Mouse (Mus musculus): Measurements from ENCODE around the gene Foxo6. TPM values are rescaled to one million over a fixed set of nuclear protein-coding genes. Genes with fewer than 3 reads are reported as not detected.

The Foxo6 gene
- polyA plus RNA-seq, 1 experiment from 2014 or later: 0.11 TPM

DNA sequence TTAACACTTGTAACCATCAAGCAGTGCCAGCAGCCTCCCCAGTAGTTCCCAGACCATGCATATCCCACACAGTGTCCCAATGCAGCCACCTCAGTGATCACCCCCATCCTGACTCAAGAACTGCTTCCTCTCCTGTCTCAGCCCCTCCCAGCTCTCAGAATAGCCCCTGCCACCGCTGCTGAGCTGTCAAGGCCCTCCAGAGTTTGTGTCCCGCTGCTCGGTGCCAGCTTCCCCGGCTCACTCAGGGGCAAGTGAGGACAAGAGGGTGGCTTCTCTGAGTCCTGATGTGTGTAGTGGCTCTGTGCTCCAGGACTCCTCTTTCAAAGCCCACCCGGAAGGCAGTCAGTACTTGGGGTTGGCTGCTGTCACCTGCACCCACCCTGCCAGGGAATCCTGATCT, 3.3 kb upstream of the Foxo6 start:
- Histone ChIP-seq H3K9ac (ENCODE audit: low read length) (no peak overlapping the region), H3K4me3 (ENCODE audit: low read depth, low read length) (no peak overlapping the region), H3K27me3 (ENCODE audit: control insufficient read depth, insufficient read depth, low read length) (peaks cover 20% of the 10 kb centered on the region), H3K9me3 (ENCODE audit: control insufficient read depth, low read length) (no peaks in the 10 kb centered on the region), H3K36me3 (ENCODE audit: control insufficient read depth, insufficient read depth, low read length) (no peaks in the 10 kb centered on the region), H3K27ac (replicated peaks; ENCODE audit: low read depth, low read length) (no peak overlapping the region), H3K4me1 (ENCODE audit: control insufficient read depth, insufficient read depth, low read length) (peaks cover 10% of the 10 kb centered on the region), H3K4me2 (ENCODE audit: low read depth, severe bottlenecking) (no peak overlapping the region)
- DNase-seq (ENCODE audit: low spot score): no peak
- ATAC-seq (ENCODE audit: insufficient number of reproducible peaks, low FRiP score, low TSS enrichment, low read depth): no peak
- 50% methylated on average over 5 of the region's 5 CpGs for WGBS

DNA sequence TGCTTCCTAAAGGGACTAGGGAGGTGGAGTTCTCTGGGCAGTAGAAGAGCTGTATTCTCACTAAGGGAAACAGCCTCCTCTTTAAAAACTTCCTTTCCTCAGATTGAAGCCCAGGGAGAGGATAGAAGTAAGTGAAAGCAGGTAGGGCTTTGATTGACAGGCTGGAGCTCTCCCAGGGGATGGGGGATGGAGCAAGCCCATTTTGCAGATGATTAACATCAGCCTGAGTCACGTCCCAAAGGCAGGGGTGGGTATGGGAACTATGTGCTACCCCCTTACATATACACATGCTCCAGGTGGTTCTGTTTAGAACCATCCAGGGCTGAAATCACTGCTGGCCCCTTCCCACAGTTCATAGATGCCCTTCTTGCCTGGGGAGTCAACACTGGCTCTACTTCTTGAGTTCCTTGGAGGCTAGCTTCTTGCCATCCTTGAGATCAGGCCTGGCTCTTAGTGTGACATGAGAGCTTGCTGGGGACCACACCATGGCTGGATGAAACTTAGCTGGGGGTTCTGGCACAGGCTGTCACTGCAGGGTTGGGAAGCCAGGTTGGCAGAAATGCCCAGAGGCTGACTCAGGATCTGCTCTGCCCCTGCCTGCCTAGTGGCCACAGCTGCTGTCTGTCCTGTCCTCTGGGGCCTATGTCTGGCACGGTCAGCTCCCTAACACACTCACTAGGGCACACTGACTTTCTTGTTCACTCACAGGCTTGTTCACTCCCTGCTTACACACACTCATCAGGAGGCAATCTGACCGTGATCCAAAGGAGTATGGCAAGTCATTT, 2.2 kb upstream of the Foxo6 start:
- H3K4me1 ChIP-seq (ENCODE audit: control insufficient read depth, insufficient read depth, low read length): peaks cover 10% of the 10 kb centered on the region
- no peak overlapping the region for H3K4me3 ChIP-seq (ENCODE audit: low read depth, low read length)
- ATAC-seq (ENCODE audit: insufficient number of reproducible peaks, low FRiP score, low TSS enrichment, low read depth): no peak
- 62% methylated on average over 3 of the region's 3 CpGs for WGBS
- no peak overlapping the region for H3K27ac ChIP-seq (replicated peaks; ENCODE audit: low read depth, low read length)
- H3K36me3 ChIP-seq (ENCODE audit: control insufficient read depth, insufficient read depth, low read length): no peaks in the 10 kb centered on the region
- no peak overlapping the region for H3K9ac ChIP-seq (ENCODE audit: low read length)
- no peaks in the 10 kb centered on the region for H3K9me3 ChIP-seq (ENCODE audit: control insufficient read depth, low read length)
- peaks cover 25% of the 10 kb centered on the region for H3K27me3 ChIP-seq (ENCODE audit: control insufficient read depth, insufficient read depth, low read length)
- DNase-seq (ENCODE audit: low spot score): no peak
- H3K4me2 ChIP-seq (ENCODE audit: low read depth, severe bottlenecking): no peak overlapping the region

- Histone ChIP-seq H3K36me3 (ENCODE audit: control insufficient read depth, insufficient read depth, low read length) (no peaks in the 10 kb centered on the region), H3K4me2 (ENCODE audit: low read depth, severe bottlenecking) (peak overlapping the region; percentile 100), H3K27me3 (ENCODE audit: control insufficient read depth, insufficient read depth, low read length) (peaks cover 39% of the 10 kb centered on the region), H3K4me3 (ENCODE audit: low read depth, low read length) (peak overlapping the region; percentile 53), H3K9ac (ENCODE audit: low read length) (peak overlapping the region; percentile 43), H3K9me3 (ENCODE audit: control insufficient read depth, low read length) (no peaks in the 10 kb centered on the region), H3K4me1 (ENCODE audit: control insufficient read depth, insufficient read depth, low read length) (peaks cover 22% of the 10 kb centered on the region), H3K27ac (replicated peaks; ENCODE audit: low read depth, low read length) (no peak overlapping the region)
- WGBS: under 1% methylated on average over 52 of the region's 53 CpGs
- no peak for ATAC-seq (ENCODE audit: insufficient number of reproducible peaks, low FRiP score, low TSS enrichment, low read depth)
- DNase-seq (ENCODE audit: low spot score): peak; percentile 48
Observed at GRCm38 (mm10) chr4:120286761-120287241, 348 bp downstream of the Foxo6 start.

GRCm38 (mm10) chr4:120285730-120286129, 1.4 kb downstream of the Foxo6 start:
- no peaks in the 10 kb centered on the region for H3K9me3 ChIP-seq (ENCODE audit: control insufficient read depth, low read length)
- no peak overlapping the region for H3K27ac ChIP-seq (replicated peaks; ENCODE audit: low read depth, low read length)
- ATAC-seq (ENCODE audit: insufficient number of reproducible peaks, low FRiP score, low TSS enrichment, low read depth): no peak
- 78% methylated on average over 1 of the region's 1 CpGs for WGBS
- no peaks in the 10 kb centered on the region for H3K36me3 ChIP-seq (ENCODE audit: control insufficient read depth, insufficient read depth, low read length)
- peaks cover 47% of the 10 kb centered on the region for H3K27me3 ChIP-seq (ENCODE audit: control insufficient read depth, insufficient read depth, low read length)
- H3K9ac ChIP-seq (ENCODE audit: low read length): no peak overlapping the region
- DNase-seq (ENCODE audit: low spot score): no peak
- H3K4me3 ChIP-seq (ENCODE audit: low read depth, low read length): no peak overlapping the region
- H3K4me1 ChIP-seq (ENCODE audit: control insufficient read depth, insufficient read depth, low read length): peaks cover 22% of the 10 kb centered on the region
- no peak overlapping the region for H3K4me2 ChIP-seq (ENCODE audit: low read depth, severe bottlenecking)

GRCm38 (mm10) chr4:120285223-120285622, 1.9 kb downstream of the Foxo6 start:
- H3K36me3 ChIP-seq (ENCODE audit: control insufficient read depth, insufficient read depth, low read length): no peaks in the 10 kb centered on the region
- no peak overlapping the region for H3K4me3 ChIP-seq (ENCODE audit: low read depth, low read length)
- H3K9ac ChIP-seq (ENCODE audit: low read length): no peak overlapping the region
- peaks cover 47% of the 10 kb centered on the region for H3K27me3 ChIP-seq (ENCODE audit: control insufficient read depth, insufficient read depth, low read length)
- no peak overlapping the region for H3K4me2 ChIP-seq (ENCODE audit: low read depth, severe bottlenecking)
- DNase-seq (ENCODE audit: low spot score): no peak
- ATAC-seq (ENCODE audit: insufficient number of reproducible peaks, low FRiP score, low TSS enrichment, low read depth): no peak
- WGBS: 67% methylated on average over 3 of the region's 3 CpGs
- no peaks in the 10 kb centered on the region for H3K9me3 ChIP-seq (ENCODE audit: control insufficient read depth, low read length)
- no peak overlapping the region for H3K27ac ChIP-seq (replicated peaks; ENCODE audit: low read depth, low read length)
- H3K4me1 ChIP-seq (ENCODE audit: control insufficient read depth, insufficient read depth, low read length): peaks cover 22% of the 10 kb centered on the region

- no peak for DNase-seq (ENCODE audit: low spot score)
- H3K4me1 ChIP-seq (ENCODE audit: control insufficient read depth, insufficient read depth, low read length): peaks cover 22% of the 10 kb centered on the region
- WGBS: 63% methylated on average over 1 of the region's 1 CpGs
- H3K4me3 ChIP-seq (ENCODE audit: low read depth, low read length): no peak overlapping the region
- no peaks in the 10 kb centered on the region for H3K9me3 ChIP-seq (ENCODE audit: control insufficient read depth, low read length)
- ATAC-seq (ENCODE audit: insufficient number of reproducible peaks, low FRiP score, low TSS enrichment, low read depth): no peak
- no peak overlapping the region for H3K9ac ChIP-seq (ENCODE audit: low read length)
- no peak overlapping the region for H3K4me2 ChIP-seq (ENCODE audit: low read depth, severe bottlenecking)
- no peaks in the 10 kb centered on the region for H3K36me3 ChIP-seq (ENCODE audit: control insufficient read depth, insufficient read depth, low read length)
- H3K27me3 ChIP-seq (ENCODE audit: control insufficient read depth, insufficient read depth, low read length): peaks cover 47% of the 10 kb centered on the region
- H3K27ac ChIP-seq (replicated peaks; ENCODE audit: low read depth, low read length): no peak overlapping the region
Observed at GRCm38 (mm10) chr4:120284187-120284586, 3.0 kb downstream of the Foxo6 start.

DNA sequence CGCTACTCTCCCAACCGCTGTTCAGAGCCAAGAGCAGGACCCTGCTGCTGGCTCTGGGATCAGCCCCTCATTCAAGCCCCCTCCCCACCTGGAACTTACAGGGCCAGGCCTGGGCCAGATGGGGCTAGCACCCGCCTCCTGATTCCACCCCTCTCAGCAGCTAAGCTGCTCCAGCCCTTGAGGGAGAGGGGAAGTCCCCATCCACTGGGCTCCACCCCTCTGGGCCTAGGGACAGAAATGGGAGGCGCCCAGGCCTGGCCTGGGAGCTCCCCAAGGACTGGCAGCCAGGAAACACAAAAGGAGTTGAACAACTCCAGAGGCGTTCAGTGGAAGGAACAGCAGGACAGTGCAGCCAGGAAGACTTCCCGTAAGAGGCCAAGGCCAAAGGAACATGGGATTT, 4.0 kb downstream of the Foxo6 start:
- 8% methylated on average over 6 of the region's 6 CpGs for WGBS
- Histone ChIP-seq H3K9ac (ENCODE audit: low read length) (peak overlapping the region; percentile 1; the same call in 1 of the 2 replicates), H3K4me1 (ENCODE audit: control insufficient read depth, insufficient read depth, low read length) (peaks cover 22% of the 10 kb centered on the region), H3K4me3 (ENCODE audit: low read depth, low read length) (peak overlapping the region; percentile 39), H3K27me3 (ENCODE audit: control insufficient read depth, insufficient read depth, low read length) (peaks cover 47% of the 10 kb centered on the region), H3K9me3 (ENCODE audit: control insufficient read depth, low read length) (no peaks in the 10 kb centered on the region), H3K4me2 (ENCODE audit: low read depth, severe bottlenecking) (peak overlapping the region; percentile 82), H3K27ac (replicated peaks; ENCODE audit: low read depth, low read length) (no peak overlapping the region), H3K36me3 (ENCODE audit: control insufficient read depth, insufficient read depth, low read length) (no peaks in the 10 kb centered on the region)
- ATAC-seq (ENCODE audit: insufficient number of reproducible peaks, low FRiP score, low TSS enrichment, low read depth): peak; percentile 48
- DNase-seq (ENCODE audit: low spot score): peak; percentile 56

DNA sequence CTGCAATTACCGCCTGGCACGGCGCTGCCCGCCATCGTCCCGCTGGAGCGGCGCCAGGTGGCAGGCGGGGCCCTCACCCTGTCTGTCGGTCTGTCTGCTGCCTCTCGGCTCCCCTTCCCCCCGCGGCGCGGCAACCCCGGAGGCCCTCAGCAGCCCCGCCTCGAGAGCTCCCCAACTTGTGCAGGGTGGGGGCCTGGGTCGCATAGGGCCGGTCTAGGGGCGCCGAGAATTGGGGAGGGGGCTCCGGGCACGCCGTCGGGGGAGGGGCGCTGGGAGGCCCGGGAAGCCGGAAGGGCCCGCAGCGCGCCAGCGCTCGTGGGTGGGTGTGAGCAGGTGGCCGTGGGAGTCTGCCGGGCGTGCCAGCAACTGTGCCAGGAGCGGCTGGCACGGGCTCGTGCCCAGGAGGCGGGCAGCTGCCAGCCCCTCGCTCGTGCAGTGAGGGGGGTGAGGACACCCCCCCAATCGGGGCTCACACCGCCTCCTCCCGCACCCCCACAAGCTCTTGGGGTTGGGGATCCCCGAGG, 4.5 kb downstream of the Foxo6 start:
- Histone ChIP-seq H3K4me3 (ENCODE audit: low read depth, low read length) (peak overlapping the region; percentile 39), H3K9ac (ENCODE audit: low read length) (peak overlapping the region; percentile 1; the same call in 1 of the 2 replicates), H3K4me2 (ENCODE audit: low read depth, severe bottlenecking) (peak overlapping the region; percentile 82), H3K27me3 (ENCODE audit: control insufficient read depth, insufficient read depth, low read length) (peaks cover 47% of the 10 kb centered on the region), H3K9me3 (ENCODE audit: control insufficient read depth, low read length) (no peaks in the 10 kb centered on the region), H3K27ac (replicated peaks; ENCODE audit: low read depth, low read length) (no peak overlapping the region), H3K4me1 (ENCODE audit: control insufficient read depth, insufficient read depth, low read length) (peaks cover 22% of the 10 kb centered on the region), H3K36me3 (ENCODE audit: control insufficient read depth, insufficient read depth, low read length) (no peaks in the 10 kb centered on the region)
- DNase-seq (ENCODE audit: low spot score) (no peak), ATAC-seq (ENCODE audit: insufficient number of reproducible peaks, low FRiP score, low TSS enrichment, low read depth) (peak; percentile 6; the same call in 1 of the 2 replicates)
- under 1% methylated on average over 40 of the region's 47 CpGs for WGBS
